Mouse (Mus musculus) thymus, postnatal 4 days (tissue): ENCODE results near the gene Olfr1348.
"Not testable (repeated sequence)": the region's sequence is repeated elsewhere in the genome, so short reads cannot be mapped to it uniquely, and the experiment has no call there.

Experiments
- DNase-seq: peaks from one replicate; pipeline ENCODE4 v3.0.0; 2021

Gene Olfr1348

GRCm38 (mm10) chr7:6508648-6509047 lies at the start of gene Olfr1348:
Gene Olfr1348, minus strand, starts transcription at chr7:6508748.
- no peak for DNase-seq

DNA sequence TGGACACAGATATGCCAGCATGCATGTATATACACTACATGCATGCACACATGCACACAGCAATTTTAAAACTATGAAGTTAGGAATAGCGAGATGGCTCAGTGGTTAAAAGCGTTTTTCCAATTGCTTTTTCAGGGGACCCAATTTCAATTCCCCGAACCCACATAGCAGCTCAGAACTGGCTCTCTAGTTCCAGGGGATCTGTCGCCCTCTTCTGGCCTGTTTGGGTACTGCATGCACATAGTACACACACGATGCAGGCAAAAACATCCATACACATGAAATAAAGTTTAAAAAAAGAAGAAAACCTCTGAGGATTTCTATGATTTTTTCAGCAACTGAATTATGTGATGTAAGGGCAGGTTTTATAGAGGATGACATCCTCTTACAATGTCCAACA lies 17.6 kb upstream of the Olfr1348 start:
- peak; percentile 41 for DNase-seq

GRCm38 (mm10) chr7:6525001-6525400 lies 16.5 kb upstream of the Olfr1348 start:
- peak; percentile 8 for DNase-seq

GRCm38 (mm10) chr7:6522850-6523249 lies 14.3 kb upstream of the Olfr1348 start, which contains the start of gene Olfr1349:
Gene Olfr1349, minus strand, starts transcription at chr7:6522950.
- no peak for DNase-seq

GRCm38 (mm10) chr7:6521666-6522065 lies 13.1 kb upstream of the Olfr1348 start:
- DNase-seq = no peak

GRCm38 (mm10) chr7:6499655-6500054 lies 8.9 kb downstream of the Olfr1348 start, which contains the start of gene Olfr1347:
Gene Olfr1347, minus strand, starts transcription at chr7:6499755.
- no peak for DNase-seq

DNA sequence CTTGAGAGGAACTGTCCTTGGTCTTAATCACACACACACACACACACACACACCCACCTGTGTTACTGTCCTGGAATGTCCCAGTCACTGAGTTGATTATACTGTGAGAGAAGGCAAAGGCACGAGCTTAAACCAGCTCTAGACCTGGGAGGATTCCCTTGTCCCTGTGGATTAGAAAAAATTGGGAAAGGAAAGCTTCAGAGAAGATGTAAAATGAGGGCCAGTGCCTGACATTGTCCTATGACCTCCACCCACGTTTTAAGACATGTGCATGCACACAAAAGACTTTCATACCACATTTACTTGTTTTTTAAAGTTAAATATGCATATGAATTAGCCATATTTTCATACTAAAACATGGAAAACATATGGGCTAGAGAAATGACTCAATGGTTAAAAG lies 21.7 kb downstream of the Olfr1348 start, which contains the start of gene Olfr5:
Olfr5 (minus strand) TSS at position 101 of the 400 bp plus-strand sequence.
- DNase-seq = no peak

DNA sequence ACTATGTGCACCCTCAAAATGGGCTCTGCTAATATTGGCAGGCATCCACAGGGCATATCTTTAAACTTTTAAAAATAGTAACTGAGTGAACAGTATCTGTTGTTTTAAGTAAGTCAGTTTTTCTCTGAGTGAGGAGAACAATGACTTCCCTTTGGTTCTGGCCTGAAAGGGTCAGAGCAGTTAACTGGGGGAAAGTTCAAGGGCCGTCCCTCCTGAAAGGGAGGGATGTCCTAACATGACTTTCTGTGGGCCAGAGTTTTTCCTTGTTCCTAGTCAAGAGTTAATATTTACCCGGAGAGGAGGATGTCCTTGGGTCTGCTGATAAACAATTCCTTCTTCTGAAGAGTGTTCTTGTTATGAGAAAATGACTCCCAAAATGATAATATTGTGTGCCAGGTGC lies 30.9 kb downstream of the Olfr1348 start:
- not testable (repeated sequence) for DNase-seq

DNA sequence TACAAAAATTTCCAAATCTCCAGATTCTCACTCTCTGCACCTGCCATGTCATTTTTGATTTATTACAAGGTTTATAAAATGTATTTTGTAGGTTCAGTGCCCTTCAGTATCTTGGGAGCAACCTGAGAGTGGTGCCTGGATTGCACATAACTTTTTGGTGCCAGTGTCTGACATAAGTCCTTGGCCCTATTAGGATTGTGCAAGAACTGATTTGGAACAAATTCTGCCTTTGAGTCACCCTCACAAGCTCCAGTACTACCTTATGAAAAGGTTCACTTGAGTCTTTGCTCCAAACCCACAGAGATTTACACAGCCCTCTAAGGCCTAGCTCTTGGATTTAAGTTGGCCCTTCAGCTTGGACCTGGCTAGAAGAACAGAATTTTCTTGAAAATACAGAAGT lies 41.6 kb downstream of the Olfr1348 start, which contains the start of gene Olfr1346:
Olfr1346 (plus strand) TSS at position 151 of the 400 bp plus-strand sequence.
- no peak for DNase-seq

DNA sequence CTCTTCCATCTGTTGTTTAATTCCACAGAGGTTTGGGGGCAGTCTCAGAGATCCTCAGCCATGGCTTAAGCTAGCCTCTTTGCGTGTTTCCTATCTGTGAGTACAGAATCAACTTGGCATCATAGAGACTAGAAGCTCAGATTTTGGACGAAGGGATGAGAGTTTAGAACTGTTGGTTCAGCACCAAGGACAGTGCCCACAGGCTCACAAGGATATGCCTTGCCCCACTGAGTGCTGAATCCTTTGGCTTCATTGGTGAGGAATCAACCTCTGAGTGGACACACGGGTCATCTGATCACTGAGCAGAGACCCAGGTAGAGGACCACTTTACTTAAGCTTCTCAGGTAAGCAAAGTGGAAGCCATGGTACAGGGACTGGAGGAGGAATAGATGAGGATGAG lies 52.1 kb downstream of the Olfr1348 start:
- DNase-seq = no peak

DNA sequence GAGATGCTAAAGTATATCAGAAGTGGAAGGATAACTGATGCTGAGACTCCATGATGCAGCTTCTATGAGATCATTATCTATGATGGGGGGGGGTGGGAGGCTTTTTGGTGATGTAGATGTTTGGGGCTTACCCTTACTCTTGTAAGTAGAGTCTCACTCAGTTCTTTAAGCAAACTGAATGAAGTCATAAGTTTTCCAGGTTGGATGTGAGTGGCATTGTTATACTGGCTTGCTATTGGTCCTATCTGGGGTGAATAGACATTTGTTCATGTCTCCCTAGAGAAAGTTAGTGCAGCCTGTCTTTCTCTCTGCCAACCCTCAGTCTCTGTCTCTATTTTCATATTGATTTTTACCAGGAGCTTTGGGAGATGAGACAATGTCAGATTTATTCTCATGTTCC lies 52.7 kb downstream of the Olfr1348 start, which contains the start of gene Olfr1336:
Olfr1336 (plus strand) TSS at position 301 of the 400 bp plus-strand sequence.
- no peak for DNase-seq
